16 mouse cellular contexts compared by ENCODE assay signal in genomic region chr4:132542724-132543123, GRCm38 (mm10). TPM values are rescaled to one million over a fixed set of nuclear protein-coding genes. Genes with fewer than 3 reads are reported as not detected.
DNase-seq lines count a peak whose midpoint lies in the region; ATAC-seq and TF ChIP-seq lines count a peak whose summit lies in the region.
"Had no signal": no experiment of that assay in that cellular context is flagged by ENCODE, and none has a peak within 500 bp of the region (broad histone marks: within the 10 kb centered on the region; RNA-seq: fewer than 3 reads in every experiment).

No protein-coding gene starts in this region.

- no peak overlapping the region for H3K4me3 ChIP-seq in liver, embryonic 12.5 days
- no peak overlapping the region for H3K4me3 ChIP-seq in MEL (ENCODE audit: control insufficient read depth in 1 of 2, insufficient read depth in 1 of 2, low read depth in 2 of 2, low read length in 2 of 2)
- H3K4me3 ChIP-seq in olfactory bulb, adult 2 months (ENCODE audit: insufficient read depth, low read depth, low read length) = no peak overlapping the region
- H3K4me3 ChIP-seq in forebrain, embryonic 13.5 days = no peak overlapping the region
- H3K4me3 ChIP-seq: embryonic facial prominence, embryonic 13.5 days; forebrain, embryonic 12.5 days; heart, embryonic 15.5 days; hindbrain, embryonic 12.5 days; intestine, embryonic 15.5 days had no signal

- peaks cover under 1% of the 10 kb centered on the region; the same call in 1 of the 2 replicates for H3K79me2 ChIP-seq in MEL (ENCODE audit: control insufficient read depth, insufficient read depth, low read length, poor library complexity)

- no peaks in the 10 kb centered on the region for H3K9me3 ChIP-seq in liver, embryonic 12.5 days (replicated peaks)
- H3K9me3 ChIP-seq in MEL (replicated peaks; ENCODE audit: insufficient read depth, low read length) = no peaks in the 10 kb centered on the region
- no peaks in the 10 kb centered on the region for H3K9me3 ChIP-seq in forebrain, embryonic 13.5 days (replicated peaks)
- H3K9me3 ChIP-seq: embryonic facial prominence, embryonic 13.5 days; forebrain, embryonic 12.5 days; heart, embryonic 15.5 days; hindbrain, embryonic 12.5 days; intestine, embryonic 15.5 days had no signal

- TF ChIP-seq RAD21 in MEL (IDR thresholded peaks at IDR 0.05; ENCODE audit: low read depth, low read length) = no peak

- H3K4me2 ChIP-seq in liver, embryonic 12.5 days = no peak overlapping the region
- H3K4me2 ChIP-seq in forebrain, embryonic 13.5 days = no peak overlapping the region
- H3K4me2 ChIP-seq: embryonic facial prominence, embryonic 13.5 days; forebrain, embryonic 12.5 days; heart, embryonic 15.5 days; hindbrain, embryonic 12.5 days; intestine, embryonic 15.5 days had no signal

- DNase-seq in frontal cortex, postnatal 36 days (ENCODE audit: low spot score in 2 of 2) = peak; percentile 28 to 37
- DNase-seq in frontal cortex, postnatal 10 days (ENCODE audit: low spot score in 2 of 2) = no peak
- DNase-seq in liver = no peak
- DNase-seq in MEL (ENCODE audit: low read depth, low spot score) = peak; percentile 35
- no peak for DNase-seq in kidney, adult 8-10 months
- DNase-seq: cerebellum, postnatal 36 days; kidney, postnatal 14 days; thymus, postnatal 14 days had no signal

- no peak for TF ChIP-seq POLR2A in MEL (IDR thresholded peaks at IDR 0.05; ENCODE audit: control insufficient read depth in 1 of 2, insufficient read depth in 1 of 2, low read depth in 1 of 2, low read length in 2 of 2, poor library complexity in 1 of 2)
- TF ChIP-seq POLR2A in olfactory bulb, adult 2 months (IDR thresholded peaks at IDR 0.05; ENCODE audit: insufficient read depth, low read depth, low read length) = no peak

- no peak for TF ChIP-seq EP300 in MEL (IDR thresholded peaks at IDR 0.05; ENCODE audit: low read depth in 1 of 2, low read length in 2 of 2)

- peaks cover 98% of the 10 kb centered on the region for H3K36me3 ChIP-seq in liver, embryonic 12.5 days
- peaks cover 0 to 39% of the 10 kb centered on the region in 2 experiments; a peak in 2 of 4 replicates for H3K36me3 ChIP-seq in MEL (ENCODE audit: control insufficient read depth in 1 of 2, insufficient read depth in 2 of 2, low read length in 2 of 2)
- peaks cover 91% of the 10 kb centered on the region for H3K36me3 ChIP-seq in forebrain, embryonic 13.5 days (ENCODE audit: poor library complexity, severe bottlenecking)

- no peak overlapping the region for H3K9ac ChIP-seq in liver, embryonic 12.5 days
- no peak overlapping the region for H3K9ac ChIP-seq in MEL (ENCODE audit: control insufficient read depth, low read depth, low read length, poor library complexity, severe bottlenecking)
- H3K9ac ChIP-seq in forebrain, embryonic 13.5 days = no peak overlapping the region
- H3K9ac ChIP-seq: embryonic facial prominence, embryonic 13.5 days; forebrain, embryonic 12.5 days; heart, embryonic 15.5 days; hindbrain, embryonic 12.5 days; intestine, embryonic 15.5 days had no signal

- 28% methylated on average over 1 of the region's 1 CpGs for WGBS in liver, embryonic 12.5 days (ENCODE audit: insufficient replicate concordance)
- WGBS in olfactory bulb, adult 2 months = 46% methylated on average over 1 of the region's 1 CpGs
- WGBS in forebrain, embryonic 13.5 days = 75% methylated on average over 1 of the region's 1 CpGs

- no peak for ATAC-seq in liver, embryonic 12.5 days
- no peak for ATAC-seq in forebrain, embryonic 13.5 days
- ATAC-seq: intestine, embryonic 15.5 days had no signal

- peaks cover 28% of the 10 kb centered on the region for H3K4me1 ChIP-seq in liver, embryonic 12.5 days
- no peaks in the 10 kb centered on the region for H3K4me1 ChIP-seq in MEL (ENCODE audit: control insufficient read depth in 1 of 2, insufficient read depth in 2 of 2, low read length in 2 of 2)
- H3K4me1 ChIP-seq in olfactory bulb, adult 2 months (ENCODE audit: control insufficient read depth, insufficient read depth, low read length) = peaks cover 6% of the 10 kb centered on the region; the same call in 1 of the 2 replicates
- peaks cover 2% of the 10 kb centered on the region for H3K4me1 ChIP-seq in forebrain, embryonic 13.5 days
- H3K4me1 ChIP-seq: embryonic facial prominence, embryonic 13.5 days; forebrain, embryonic 12.5 days; heart, embryonic 15.5 days; intestine, embryonic 15.5 days had no signal

- H3K27ac ChIP-seq in liver, embryonic 12.5 days = peak overlapping the region; percentile 47; the same call in 1 of the 2 replicates
- H3K27ac ChIP-seq in MEL (ENCODE audit: control insufficient read depth, low read depth, low read length) = no peak overlapping the region
- peak overlapping the region; percentile 13; the same call in 1 of the 2 replicates for H3K27ac ChIP-seq in olfactory bulb, adult 2 months (ENCODE audit: insufficient read depth, low read depth, low read length)
- no peak overlapping the region for H3K27ac ChIP-seq in forebrain, embryonic 13.5 days
- H3K27ac ChIP-seq: embryonic facial prominence, embryonic 13.5 days; forebrain, embryonic 12.5 days; heart, embryonic 15.5 days; hindbrain, embryonic 12.5 days; intestine, embryonic 15.5 days had no signal

- peak in 1 of 3 experiments; percentile 33; a peak in 2 of 6 replicates for TF ChIP-seq CTCF in MEL (IDR thresholded peaks at IDR 0.05 in 2 of 3, conservative IDR thresholded peaks at IDR 0.05 in 1 of 3; ENCODE audit: control insufficient read depth in 1 of 3, insufficient read depth in 1 of 3, low read depth in 2 of 3, low read length in 3 of 3, poor library complexity in 1 of 3, severe bottlenecking in 1 of 3)
- no peak for TF ChIP-seq CTCF in olfactory bulb, adult 2 months (IDR thresholded peaks at IDR 0.05; ENCODE audit: insufficient read depth, low read depth, low read length)

- H3K27me3 ChIP-seq in liver, embryonic 12.5 days (replicated peaks) = no peaks in the 10 kb centered on the region
- H3K27me3 ChIP-seq in MEL (ENCODE audit: control insufficient read depth in 1 of 2, insufficient read depth in 2 of 2, low read length in 2 of 2) = no peaks in the 10 kb centered on the region
- H3K27me3 ChIP-seq in forebrain, embryonic 13.5 days = no peaks in the 10 kb centered on the region
- H3K27me3 ChIP-seq: embryonic facial prominence, embryonic 13.5 days; forebrain, embryonic 12.5 days; heart, embryonic 15.5 days; hindbrain, embryonic 12.5 days; intestine, embryonic 15.5 days had no signal

TF ChIP-seq in MEL, 35 proteins besides CTCF, POLR2A, EP300 and RAD21 (continues in another document):
- TF ChIP-seq HCFC1 (IDR thresholded peaks at IDR 0.05; ENCODE audit: low read depth, low read length) (no peak), MAFK (IDR thresholded peaks at IDR 0.05; ENCODE audit: borderline replicate concordance, low read depth, low read length) (no peak), E2F4 (IDR thresholded peaks at IDR 0.05; ENCODE audit: borderline replicate concordance, low read depth, low read length) (no peak), CHD2 (IDR thresholded peaks at IDR 0.05; ENCODE audit: low read length) (no peak), UBTF (IDR thresholded peaks at IDR 0.05; ENCODE audit: borderline replicate concordance, insufficient read depth, low read depth, low read length) (no peak), ELF1 (IDR thresholded peaks at IDR 0.05; ENCODE audit: low read depth, low read length) (no peak), TCF12 (IDR thresholded peaks at IDR 0.05; ENCODE audit: low read depth, low read length) (no peak), MYB (IDR thresholded peaks at IDR 0.05; ENCODE audit: low read depth, low read length) (no peak), RCOR1 (IDR thresholded peaks at IDR 0.05; ENCODE audit: low read depth, low read length) (no peak), POLR2AphosphoS2 (IDR thresholded peaks at IDR 0.05; ENCODE audit: low read length) (no peak), ZNF384 (IDR thresholded peaks at IDR 0.05; ENCODE audit: low read depth, low read length) (no peak), KAT2A (conservative IDR thresholded peaks at IDR 0.05; ENCODE audit: low read depth, low read length) (no peak)

RNA-seq across cellular contexts. Expression of gene Dnajc8, which starts 7.4 kb away (rescaled TPM):
- 143 and 148 TPM in 2 replicates for polyA plus RNA-seq in liver, embryonic 12.5 days (2016; fragmentation: Nextera tagmentation; extraction: Ambion mirVana)
- 110 and 115 TPM in 2 replicates for total RNA-seq in MEL (2012; rRNA removed)
- polyA plus RNA-seq in MEL (2012; ENCODE audit: insufficient read depth in 1 of 2, insufficient read length in 2 of 2, low read depth in 1 of 2, low replicate concordance in 2 of 2, missing spikeins in 1 of 2) = 100 to 1,000 TPM in 1 of 2 experiments, not detected in 1; 246 TPM
- polyA plus RNA-seq in olfactory bulb, adult 2 months (2012; ENCODE audit: insufficient read depth, insufficient read length, low replicate concordance, missing spikeins) = 577 TPM in 1 of 2 replicates, not detected in the other
- polyA plus RNA-seq in forebrain, embryonic 13.5 days (2015; fragmentation: Nextera tagmentation; extraction: Ambion mirVana) = 162 and 175 TPM in 2 replicates

RNA-seq across cellular contexts. Expression of gene Atpif1, which starts 9.3 kb away (rescaled TPM):
- polyA plus RNA-seq in liver, embryonic 12.5 days (2016; fragmentation: Nextera tagmentation; extraction: Ambion mirVana) = 2,000 and 2,061 TPM in 2 replicates
- 492 and 730 TPM in 2 replicates for total RNA-seq in MEL (2012; rRNA removed)
- 100 to 1,000 TPM in 1 of 2 experiments, not detected in 1; 566 TPM for polyA plus RNA-seq in MEL (2012; ENCODE audit: insufficient read depth in 1 of 2, insufficient read length in 2 of 2, low read depth in 1 of 2, low replicate concordance in 2 of 2, missing spikeins in 1 of 2)
- not detected in 2 replicates for polyA plus RNA-seq in olfactory bulb, adult 2 months (2012; ENCODE audit: insufficient read depth, insufficient read length, low replicate concordance, missing spikeins)
- polyA plus RNA-seq in forebrain, embryonic 13.5 days (2015; fragmentation: Nextera tagmentation; extraction: Ambion mirVana) = 1,115 and 1,299 TPM in 2 replicates

RNA-seq across cellular contexts. Expression of gene Ptafr, which starts 21.1 kb away (rescaled TPM):
- polyA plus RNA-seq in liver, embryonic 12.5 days (2016; fragmentation: Nextera tagmentation; extraction: Ambion mirVana) = 0.77 and 0.94 TPM in 2 replicates
- total RNA-seq in MEL (2012; rRNA removed) = not detected in 2 replicates
- polyA plus RNA-seq in MEL (2012; ENCODE audit: insufficient read depth in 1 of 2, insufficient read length in 2 of 2, low read depth in 1 of 2, low replicate concordance in 2 of 2, missing spikeins in 1 of 2) = under 1 TPM in 1 of 2 experiments, not detected in 1; 0.06 TPM
- polyA plus RNA-seq in olfactory bulb, adult 2 months (2012; ENCODE audit: insufficient read depth, insufficient read length, low replicate concordance, missing spikeins) = not detected in 2 replicates
- polyA plus RNA-seq in forebrain, embryonic 13.5 days (2015; fragmentation: Nextera tagmentation; extraction: Ambion mirVana) = 0.13 and 0.35 TPM in 2 replicates

RNA-seq across cellular contexts. Expression of gene Sesn2, which starts 32.4 kb away (rescaled TPM):
- 9.3 and 10.6 TPM in 2 replicates for polyA plus RNA-seq in liver, embryonic 12.5 days (2016; fragmentation: Nextera tagmentation; extraction: Ambion mirVana)
- total RNA-seq in MEL (2012; rRNA removed) = 9.6 and 38.3 TPM in 2 replicates
- 10 to 100 TPM in 1 of 2 experiments, not detected in 1; 27.5 TPM for polyA plus RNA-seq in MEL (2012; ENCODE audit: insufficient read depth in 1 of 2, insufficient read length in 2 of 2, low read depth in 1 of 2, low replicate concordance in 2 of 2, missing spikeins in 1 of 2)
- polyA plus RNA-seq in olfactory bulb, adult 2 months (2012; ENCODE audit: insufficient read depth, insufficient read length, low replicate concordance, missing spikeins) = not detected in 2 replicates
- polyA plus RNA-seq in forebrain, embryonic 13.5 days (2015; fragmentation: Nextera tagmentation; extraction: Ambion mirVana) = 6.3 and 7.0 TPM in 2 replicates

Comparison
In these comparisons a context has a peak if more than half of its experiments do, and no peak if none do; other contexts are left out.
1. DNase-seq: peak in frontal cortex, postnatal 36 days (2 of 2) and MEL (single experiment); none in frontal cortex, postnatal 10 days (0 of 2), liver (single experiment) and kidney, adult 8-10 months (0 of 2).
2. H3K27ac ChIP-seq: peak in liver, embryonic 12.5 days (single experiment) and olfactory bulb, adult 2 months (single experiment); none in MEL (single experiment) and forebrain, embryonic 13.5 days (single experiment).